Mouse (Mus musculus) large intestine, adult 2 months (tissue): Measurements from ENCODE around the gene Abcc5. TPM values are rescaled to one million over a fixed set of nuclear protein-coding genes. Genes with fewer than 3 reads are reported as not detected.
"Not testable (repeated sequence)": the region's sequence is repeated elsewhere in the genome, so short reads cannot be mapped to it uniquely, and the experiment has no call there.

Experiments
- DNase-seq: peaks from one replicate; pipeline ENCODE4 v3.0.0-alpha.2; 2012; ENCODE audit warnings: low read depth, low spot score
- WGBS: fragments of 180-500 bp; shearing (Covaris S2); methylation state at CpG from one replicate; pipeline ENCODE4 v1.1.7; 2018; 5-methylcytosine and 5-hydroxymethylcytosine counted together
- polyA plus RNA-seq: library from polyadenylated mRNA; depleted of rRNA; stranded (reverse); fragments of >200 nt; gene quantifications from 2 replicates; pipeline ENCODE4 v1.2.3, GENCODE M21; 2012; rRNA removed

The Abcc5 gene
- 15.0 and 22.3 TPM in 2 replicates for polyA plus RNA-seq

DNA sequence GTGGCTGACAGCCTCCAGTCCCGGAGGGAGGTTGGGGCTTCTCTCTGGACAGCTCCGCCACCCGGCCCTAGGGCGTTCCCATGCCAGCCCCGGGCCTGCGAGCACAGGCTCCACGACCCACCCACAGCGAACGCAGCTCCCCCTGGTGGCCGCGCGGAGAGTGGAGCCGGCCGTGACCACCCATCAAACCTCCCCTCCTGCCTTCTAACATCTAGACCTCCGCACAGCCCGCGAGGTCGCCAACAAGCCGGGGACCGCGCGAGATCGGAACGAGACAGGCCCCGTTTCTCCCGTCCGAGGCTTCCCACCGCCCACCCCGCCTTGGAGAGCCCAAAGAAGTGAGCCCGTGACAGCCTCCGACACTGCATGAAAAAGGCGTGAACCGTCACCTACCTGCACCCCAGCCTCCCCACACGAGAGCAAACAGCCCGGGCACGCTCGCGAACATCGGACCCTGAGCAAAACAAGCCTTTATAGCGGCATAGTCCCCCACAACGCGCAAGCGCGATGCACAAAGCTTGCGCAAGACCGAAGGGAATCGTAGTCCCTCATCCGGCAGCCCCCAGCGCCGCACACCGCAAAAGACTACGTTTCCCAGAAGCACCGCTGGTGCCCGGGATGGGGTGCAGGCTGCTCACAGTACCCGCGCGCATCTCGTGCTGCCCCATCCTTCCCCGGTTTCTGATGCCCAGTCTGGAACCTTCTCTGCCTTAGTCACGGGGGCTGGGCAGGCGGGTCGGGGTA, at the start of gene Abcc5:
Gene Abcc5 (minus strand): TSS at position 540 of the 744 bp plus-strand sequence.
- DNase-seq, result peak; percentile 43
- WGBS, result under 1% methylated on average over 62 of the region's 62 CpGs

DNA sequence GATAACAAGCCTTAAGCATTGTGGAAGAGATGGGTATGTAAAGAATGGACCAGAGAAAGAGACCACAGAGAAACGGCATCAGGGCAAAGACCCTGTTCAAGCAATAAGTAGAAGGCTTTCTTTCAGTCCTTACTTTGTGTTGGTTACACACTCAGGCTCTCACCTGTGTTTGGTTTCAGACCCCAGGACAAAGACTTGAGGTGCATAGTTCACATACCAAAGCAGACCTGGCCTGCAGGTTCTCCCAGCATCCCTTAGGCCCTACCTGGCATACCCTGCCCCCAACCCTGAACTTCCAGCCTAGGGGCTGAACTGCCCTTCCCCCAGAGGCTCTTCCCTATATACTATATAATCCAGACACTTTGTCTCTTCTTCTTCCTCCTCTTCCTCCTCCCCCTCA, 49.1 kb upstream of the Abcc5 start:
- 71% methylated on average over 1 of the region's 1 CpGs for WGBS
- no peak for DNase-seq

GRCm38 (mm10) chr16:20474786-20475185, 48.6 kb upstream of the Abcc5 start:
- no peak for DNase-seq
- 79% methylated on average over 6 of the region's 6 CpGs for WGBS

- no peak for DNase-seq
- 75% methylated on average over 8 of the region's 8 CpGs for WGBS
Observed at GRCm38 (mm10) chr16:20474211-20474610, 48.0 kb upstream of the Abcc5 start.

DNA sequence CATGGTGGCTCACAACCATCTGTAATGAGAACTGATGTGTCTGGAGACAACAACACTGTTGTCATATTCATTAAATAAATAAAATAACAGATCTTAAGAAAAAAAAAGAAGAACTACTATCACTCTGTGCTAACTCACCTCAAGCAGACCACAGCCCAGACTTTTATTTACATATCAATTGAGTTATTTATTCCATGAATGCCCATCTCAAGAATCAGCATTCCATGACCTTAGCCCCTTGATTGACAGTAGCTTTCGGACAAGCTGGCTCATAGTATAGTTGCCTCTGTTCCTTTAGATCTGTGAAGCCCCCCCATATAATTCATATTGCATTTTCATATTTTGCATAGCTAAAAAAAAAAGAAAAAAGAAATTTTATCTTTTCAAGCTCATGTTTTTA, 47.6 kb upstream of the Abcc5 start:
- WGBS, result 89% methylated on average over 1 of the region's 1 CpGs
- no peak for DNase-seq

DNA sequence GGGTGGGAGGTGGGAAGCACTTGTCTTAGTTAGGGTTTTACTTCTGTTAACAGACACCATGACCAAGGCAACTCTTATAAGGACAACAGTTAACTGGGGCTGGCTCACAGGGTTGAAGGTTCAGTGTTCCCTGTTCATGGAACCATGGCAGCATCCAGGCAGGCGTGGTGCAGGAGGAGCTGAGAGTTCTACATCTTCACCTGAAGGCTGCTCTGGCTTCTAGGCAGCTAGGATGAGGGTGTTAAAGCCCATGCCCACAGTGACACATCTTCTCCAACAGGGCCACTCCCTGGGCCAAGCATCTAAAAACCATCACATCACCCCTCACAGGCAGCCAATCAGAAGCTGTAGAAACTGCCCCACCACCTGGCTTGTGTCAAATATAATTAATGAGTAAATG, 45.5 kb upstream of the Abcc5 start:
- DNase-seq, result no peak
- WGBS, result 53% methylated on average over 1 of the region's 1 CpGs

DNA sequence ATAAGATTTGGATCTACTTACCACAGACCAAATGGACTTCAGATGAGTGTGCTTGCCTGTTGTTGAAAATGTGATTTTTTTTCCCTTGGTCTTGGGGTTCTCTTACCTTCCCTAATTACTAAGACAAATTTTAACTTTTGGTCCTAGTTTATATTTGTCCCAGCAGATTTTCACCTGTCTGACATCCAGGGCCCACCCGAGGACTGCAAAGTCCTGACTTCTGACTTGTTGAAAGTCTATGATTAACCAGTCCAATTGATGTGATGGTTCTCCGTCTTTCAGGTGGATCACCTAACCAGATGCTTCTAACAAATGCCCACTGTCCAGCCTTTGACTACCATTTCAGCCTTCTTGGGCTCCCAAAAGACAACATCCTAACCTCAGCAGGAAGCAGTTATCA, 44.8 kb upstream of the Abcc5 start:
- WGBS, result 93% methylated on average over 2 of the region's 2 CpGs
- no peak for DNase-seq

GRCm38 (mm10) chr16:20464725-20465124, 38.5 kb upstream of the Abcc5 start:
- no peak for DNase-seq

DNA sequence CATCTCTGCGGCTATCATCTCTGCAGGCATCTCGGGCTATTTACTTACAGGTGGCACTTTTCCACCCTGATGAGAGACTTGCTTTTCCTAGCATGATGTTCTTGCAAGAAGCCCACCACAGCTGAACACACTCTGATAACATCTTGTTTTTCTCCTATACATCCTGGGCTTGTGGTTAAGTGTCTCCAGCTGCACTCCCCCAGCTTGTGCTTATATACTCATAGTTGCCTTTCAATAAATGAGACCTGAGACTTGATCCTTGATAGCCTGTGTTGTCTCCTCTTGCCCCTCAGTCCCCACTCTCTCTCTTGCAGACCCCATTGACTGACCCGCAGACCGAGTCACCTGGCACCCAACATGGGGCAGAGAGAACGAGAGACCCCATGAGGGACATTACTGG, 32.5 kb upstream of the Abcc5 start:
- WGBS, result 93% methylated on average over 5 of the region's 5 CpGs
- not testable (repeated sequence) for DNase-seq

- WGBS, result 3% methylated on average over 1 of the region's 1 CpGs
- DNase-seq, result no peak
Observed at GRCm38 (mm10) chr16:20456106-20456505, 29.9 kb upstream of the Abcc5 start.

DNA sequence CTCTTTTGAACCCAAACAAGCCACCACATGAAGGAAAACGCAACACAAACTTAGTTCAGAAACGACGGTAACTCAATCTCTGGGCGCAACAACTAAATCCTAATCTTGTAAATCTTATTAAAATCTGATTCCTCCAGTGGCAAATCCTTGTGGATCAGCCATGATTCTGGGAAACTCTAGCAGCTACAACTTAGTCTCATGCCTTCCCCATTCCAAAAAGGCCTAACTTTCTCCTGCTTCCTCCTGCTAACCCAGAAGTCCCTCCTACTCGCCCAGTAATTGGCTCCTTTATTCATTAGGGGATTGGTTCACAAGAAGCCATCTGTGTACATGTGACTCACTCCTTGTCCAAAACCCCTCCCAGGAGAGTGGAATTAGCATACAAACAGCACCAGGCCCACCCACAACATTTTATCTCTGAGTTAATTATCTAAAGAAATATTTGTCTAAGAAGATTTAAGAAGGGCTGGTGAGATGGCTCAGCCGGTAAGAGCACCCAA, 28.0 kb upstream of the Abcc5 start:
- 91% methylated on average over 6 of the region's 6 CpGs for WGBS
- no peak for DNase-seq

DNA sequence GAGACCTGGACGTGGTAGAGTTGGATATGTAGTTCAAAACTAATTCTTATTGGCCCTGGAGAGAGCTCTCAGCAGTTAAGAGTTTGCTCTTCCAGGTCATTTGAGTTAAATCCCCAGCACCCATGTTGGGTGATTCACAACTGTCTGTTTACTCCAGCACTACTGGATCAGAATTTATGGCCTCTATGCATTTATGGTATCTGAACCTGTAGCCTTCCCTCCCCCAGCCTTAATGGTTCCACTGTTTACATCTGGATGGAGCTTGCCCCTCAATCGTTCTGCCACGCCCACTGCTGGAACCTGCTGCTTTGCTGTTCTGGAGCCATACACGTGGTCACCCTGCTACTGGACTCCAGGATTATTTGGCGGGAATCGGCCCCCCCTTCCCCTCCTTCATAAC, 25.6 kb upstream of the Abcc5 start:
- DNase-seq, result peak; percentile 40
- WGBS, result 17% methylated on average over 6 of the region's 6 CpGs

- 83% methylated on average over 1 of the region's 1 CpGs for WGBS
- no peak for DNase-seq
Observed at GRCm38 (mm10) chr16:20445871-20446270, 19.7 kb upstream of the Abcc5 start.

DNA sequence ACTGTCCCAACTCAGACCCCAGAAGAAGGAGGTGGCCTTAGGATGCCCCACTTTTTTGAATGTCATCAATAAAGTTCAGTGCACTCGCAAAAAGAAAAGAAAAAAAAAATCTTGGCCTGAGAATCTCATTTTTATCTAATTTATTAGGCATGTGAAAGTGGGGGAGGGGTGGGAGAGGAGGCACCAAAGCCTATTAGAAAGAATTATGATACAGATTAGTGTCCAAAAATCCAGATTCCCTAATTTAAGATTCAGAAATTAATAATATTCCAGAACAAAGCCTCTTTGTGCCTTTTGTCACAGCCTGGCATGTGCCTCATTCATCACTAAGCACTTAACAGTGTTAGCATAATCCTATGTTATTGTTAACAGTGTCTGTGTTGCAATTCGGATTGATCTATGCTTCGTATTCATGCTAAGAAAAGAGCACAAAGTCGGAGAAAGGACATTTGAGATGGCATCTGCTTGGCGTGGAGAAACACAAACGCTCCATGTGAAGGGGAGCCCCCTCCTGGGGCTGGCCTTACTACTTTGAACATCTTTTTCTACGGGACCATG, 18.7 kb upstream of the Abcc5 start:
- 68% methylated on average over 7 of the region's 7 CpGs for WGBS
- no peak for DNase-seq

DNA sequence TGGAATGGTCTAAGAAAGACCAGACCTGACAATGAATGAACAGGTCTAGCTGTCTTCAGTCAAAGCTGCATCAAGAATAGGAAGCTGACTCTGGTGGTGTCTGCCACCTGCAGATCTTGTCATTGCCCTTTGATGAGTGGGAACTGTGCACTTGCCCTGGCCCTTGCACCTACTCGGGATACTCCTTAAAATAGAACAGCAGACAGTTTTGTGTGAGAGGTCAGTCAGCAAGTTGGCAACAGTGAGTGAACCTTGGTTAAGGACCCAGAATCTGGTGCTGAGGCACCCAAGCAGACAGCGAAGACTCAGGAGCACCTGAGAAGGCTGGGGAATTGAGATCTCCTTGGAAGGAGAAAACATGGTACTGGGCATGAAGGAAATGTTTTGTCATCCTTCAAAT, 16.7 kb upstream of the Abcc5 start:
- 71% methylated on average over 2 of the region's 2 CpGs for WGBS
- DNase-seq, result no peak

DNA sequence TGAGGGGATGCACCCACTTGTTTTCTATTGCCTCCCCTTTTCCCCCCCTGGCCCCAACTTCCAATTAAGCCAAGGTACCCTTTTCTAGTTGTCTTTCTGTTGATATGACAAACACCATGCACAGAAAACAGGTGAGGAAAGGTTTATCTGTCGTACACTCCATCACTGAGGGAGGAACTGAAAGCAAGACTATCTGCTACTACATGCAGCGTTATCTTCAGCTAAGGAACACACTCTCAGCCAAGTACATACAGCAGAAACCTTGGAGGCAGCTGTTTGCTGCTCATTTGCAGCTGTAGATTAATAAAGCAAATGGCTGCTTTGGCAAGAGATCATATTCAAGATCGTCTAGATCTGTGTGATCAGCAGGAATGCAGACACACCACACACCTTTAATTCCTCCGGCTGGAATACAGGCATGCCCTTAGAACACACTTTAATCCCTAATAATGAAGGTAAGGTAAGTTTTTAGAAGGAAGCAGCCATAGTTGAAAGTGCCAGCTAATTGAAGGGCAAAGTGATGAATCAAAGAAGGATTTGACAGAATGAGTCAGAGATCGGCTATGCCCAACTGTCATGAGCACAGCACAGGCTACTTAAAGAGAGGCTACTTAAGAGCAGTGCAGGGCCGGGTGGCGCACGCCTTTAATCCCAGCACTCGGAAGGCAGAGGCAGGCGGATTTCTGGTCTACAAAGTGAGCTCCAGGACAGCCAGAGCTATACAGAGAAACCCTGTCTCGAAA, 12.7 kb upstream of the Abcc5 start:
- no peak for DNase-seq
- 85% methylated on average over 11 of the region's 11 CpGs for WGBS

- DNase-seq, result not testable (repeated sequence)
- WGBS, result 90% methylated on average over 1 of the region's 1 CpGs
Observed at GRCm38 (mm10) chr16:20438046-20438445, 11.9 kb upstream of the Abcc5 start.

DNA sequence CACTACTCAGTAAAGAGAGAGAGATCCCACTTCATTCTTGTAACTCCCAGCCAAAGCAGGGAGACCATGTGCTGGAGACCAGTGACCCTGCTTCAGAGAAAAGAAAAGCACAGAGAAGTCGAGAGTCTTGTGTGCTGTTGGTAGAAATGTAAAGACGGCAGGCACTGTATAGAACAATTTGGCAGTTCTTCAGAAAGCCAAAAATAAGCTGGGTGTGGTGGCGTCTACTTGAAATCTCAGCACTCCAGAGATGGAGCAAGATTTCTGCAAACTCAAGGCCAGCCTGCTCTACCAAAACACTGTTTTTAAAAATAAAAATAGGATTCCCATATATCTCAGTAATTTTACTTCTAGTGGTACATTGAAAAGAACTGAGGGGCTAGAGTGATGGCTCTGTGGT, 10.1 kb upstream of the Abcc5 start:
- 74% methylated on average over 3 of the region's 3 CpGs for WGBS

DNA sequence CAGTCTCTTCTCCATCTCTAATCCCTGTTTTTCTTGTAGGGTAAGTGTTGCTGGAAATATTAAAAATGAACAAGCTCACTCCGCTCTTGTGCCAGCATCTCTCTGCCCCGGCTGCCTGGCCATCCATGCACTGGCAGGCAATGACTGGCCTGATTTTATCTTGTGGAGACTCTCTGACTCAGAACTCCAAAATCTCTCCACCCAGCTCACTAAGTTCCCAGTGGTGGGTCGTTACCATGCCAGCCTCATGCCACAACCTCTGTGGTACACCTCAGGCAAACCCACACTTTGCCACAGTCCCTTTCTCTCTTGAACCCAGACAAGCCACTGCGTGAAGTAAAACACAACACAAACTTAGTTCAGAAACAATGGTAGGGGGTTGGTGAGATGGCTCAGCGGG, 3.1 kb upstream of the Abcc5 start:
- WGBS, result 88% methylated on average over 5 of the region's 5 CpGs
- no peak for DNase-seq

More for the DNA sequence above, 10.1 kb upstream of the Abcc5 start:
- DNase-seq, result no peak

- no peak for DNase-seq
- 79% methylated on average over 4 of the region's 4 CpGs for WGBS
Observed at GRCm38 (mm10) chr16:20427566-20427965, 1.4 kb upstream of the Abcc5 start.
